Mouse (Mus musculus) forebrain, embryonic 14.5 days (tissue): ENCODE measurements at regions not wholly inside any gene's neighbourhood (a gene's known extent, or its start where the extent isn't known, plus 50 kb on each side); places are given as distances from the start of the nearest gene placed in this dataset.

ENCODE experiments used
- ATAC-seq: fragments of 200-750 bp; cut with Nextera tagmentation; 2 replicates; pipeline ENCODE4 v1.8.0; 2017; ENCODE audit warnings: mild to moderate bottlenecking, moderate library complexity
- DNase-seq: peaks from one replicate; pipeline ENCODE4 v3.0.0-alpha.2; 2015; ENCODE audit warnings: low spot score
- H3K27ac ChIP-seq: fragments of 300-500 bp; sonication (generic); 2 replicates; pipeline ENCODE4 v1.5.1; 2014; ENCODE audit warnings: low read depth, mild to moderate bottlenecking, control low read depth, low read length, moderate library complexity
- H3K27me3 ChIP-seq: fragments of 300-500 bp; sonication (generic); replicated peaks from 2 replicates; pipeline ENCODE4 v1.6.1; 2014; ENCODE audit warnings: low read length, control low read depth, mixed read lengths; ENCODE audit not compliant: control insufficient read depth, insufficient read depth
- H3K36me3 ChIP-seq: fragments of 300-500 bp; sonication (generic); 2 replicates; pipeline ENCODE4 v1.6.1; 2014; ENCODE audit warnings: low read length, control low read depth; ENCODE audit not compliant: control insufficient read depth, insufficient read depth
- H3K4me1 ChIP-seq: fragments of 300-500 bp; sonication (generic); 2 replicates; pipeline ENCODE4 v1.6.1; 2014; ENCODE audit warnings: antibody characterized with exemption, low read length, control low read depth; ENCODE audit not compliant: control insufficient read depth, insufficient read depth
- H3K4me2 ChIP-seq: fragments of 300-500 bp; sonication (generic); 2 replicates; pipeline ENCODE4 v1.6.1; 2014; ENCODE audit warnings: mild to moderate bottlenecking, control low read depth, low read length
- H3K4me3 ChIP-seq: fragments of 300-500 bp; sonication (generic); 2 replicates; pipeline ENCODE4 v1.5.1; 2014; ENCODE audit warnings: low read depth, low read length, control low read depth
- H3K9ac ChIP-seq: fragments of 300-500 bp; sonication (generic); 2 replicates; pipeline ENCODE4 v1.6.1; 2014; ENCODE audit warnings: mild to moderate bottlenecking, low read length, control low read depth, moderate library complexity
- H3K9me3 ChIP-seq: fragments of 300-500 bp; sonication (generic); replicated peaks from 2 replicates; pipeline ENCODE4 v1.6.1; 2016; ENCODE audit warnings: low read length, control low read depth, mixed read lengths; ENCODE audit not compliant: control insufficient read depth
- WGBS: fragments of 180-500 bp; shearing (Covaris S2); extraction: QIAGEN DNeasy Blood & Tissue Kit; methylation state at CpG from one replicate; pipeline ENCODE4 v1.1.7; 2014; 5-methylcytosine and 5-hydroxymethylcytosine counted together

DNA sequence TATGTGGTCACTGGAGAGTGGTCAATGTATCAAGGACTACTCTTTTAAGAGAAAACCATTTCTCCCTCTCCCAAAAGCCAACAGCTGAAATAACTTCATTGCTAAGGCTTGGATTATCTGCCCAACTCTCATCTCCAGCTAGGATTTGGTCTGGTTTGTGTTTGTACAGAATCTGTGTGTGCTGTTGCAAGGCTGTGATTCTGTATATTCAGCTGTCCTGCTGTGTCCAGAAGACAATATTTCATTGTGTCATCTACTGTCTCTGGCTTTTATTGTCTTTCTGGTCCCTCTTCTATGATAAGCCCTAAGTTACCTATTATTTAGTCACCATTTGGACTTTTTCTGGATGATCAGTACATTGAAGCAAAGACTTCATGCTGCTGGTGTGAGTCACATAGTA, 110.9 kb downstream of the Cenpc1 start:
- ATAC-seq (no peak), DNase-seq (no peak)
- no peak overlapping the region for H3K4me2 ChIP-seq
- no peaks in the 10 kb centered on the region for H3K4me1 ChIP-seq
- H3K9ac ChIP-seq, result no peak overlapping the region
- no peak overlapping the region for H3K4me3 ChIP-seq
- H3K27ac ChIP-seq, result no peak overlapping the region
- H3K9me3 ChIP-seq, result no peaks in the 10 kb centered on the region
- H3K27me3 ChIP-seq, result no peaks in the 10 kb centered on the region
- no peaks in the 10 kb centered on the region for H3K36me3 ChIP-seq

DNA sequence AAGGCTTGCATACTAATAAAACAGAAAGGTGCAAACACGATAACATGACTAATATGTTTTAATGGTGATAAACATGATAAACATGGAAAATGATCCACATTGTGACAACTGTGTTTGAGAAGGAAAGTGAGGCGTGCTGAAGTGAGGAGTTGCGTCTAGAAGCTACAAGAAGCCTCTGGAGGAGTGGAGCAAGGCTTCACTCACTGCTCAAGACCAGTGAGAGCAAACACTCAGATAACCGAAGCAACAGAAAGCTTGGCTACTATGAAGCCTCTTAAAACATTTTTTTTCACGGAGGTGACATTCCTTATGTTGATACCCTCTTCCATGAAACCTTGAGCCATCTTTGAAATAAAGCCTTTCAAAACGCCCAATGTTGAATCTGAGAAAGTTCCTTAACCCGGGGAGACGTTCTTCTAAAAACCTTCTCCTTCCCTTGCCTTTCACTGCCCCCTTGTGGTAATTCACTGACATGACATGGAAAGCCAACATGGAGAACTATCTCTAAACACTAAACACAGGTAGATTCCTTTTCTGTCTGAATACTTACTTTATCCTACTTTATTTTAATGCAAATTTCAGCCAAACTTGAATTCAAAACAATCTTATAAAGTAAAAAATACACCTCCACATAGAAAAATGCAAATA, 128.6 kb downstream of the Cenpc1 start:
- Histone ChIP-seq H3K9ac (no peak overlapping the region), H3K36me3 (no peaks in the 10 kb centered on the region), H3K4me1 (no peaks in the 10 kb centered on the region), H3K27ac (no peak overlapping the region), H3K9me3 (no peaks in the 10 kb centered on the region), H3K4me3 (no peak overlapping the region), H3K4me2 (no peak overlapping the region), H3K27me3 (no peaks in the 10 kb centered on the region)
- ATAC-seq, result peak; percentile 55
- 33% methylated on average over 8 of the region's 8 CpGs for WGBS
- peak; percentile 87 for DNase-seq

DNA sequence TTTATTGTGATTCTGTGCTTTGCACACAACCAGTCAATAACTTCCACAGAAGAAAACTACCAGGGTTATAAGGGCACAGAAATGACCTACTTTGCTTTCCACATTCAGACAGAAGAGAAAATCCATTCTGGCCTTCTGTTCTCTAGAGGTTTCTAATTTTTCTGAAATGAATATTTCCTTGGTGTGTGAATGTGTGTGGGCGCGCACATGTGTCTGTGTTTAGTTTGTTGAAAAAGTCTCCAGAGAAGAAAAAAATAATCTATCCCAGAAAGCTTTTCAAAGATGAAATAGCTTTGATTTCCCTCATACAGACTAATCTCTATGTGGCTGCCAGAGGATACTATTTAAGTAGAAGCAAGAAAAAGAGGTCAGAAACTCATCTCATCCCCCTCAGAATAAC, 147.1 kb downstream of the Cenpc1 start:
- DNase-seq (no peak), ATAC-seq (no peak)
- no peaks in the 10 kb centered on the region for H3K27me3 ChIP-seq
- H3K4me3 ChIP-seq, result no peak overlapping the region
- no peaks in the 10 kb centered on the region for H3K4me1 ChIP-seq
- no peaks in the 10 kb centered on the region for H3K36me3 ChIP-seq
- H3K4me2 ChIP-seq, result no peak overlapping the region
- H3K9ac ChIP-seq, result no peak overlapping the region
- no peaks in the 10 kb centered on the region for H3K9me3 ChIP-seq
- H3K27ac ChIP-seq, result no peak overlapping the region
- 99% methylated on average over 2 of the region's 2 CpGs for WGBS

DNA sequence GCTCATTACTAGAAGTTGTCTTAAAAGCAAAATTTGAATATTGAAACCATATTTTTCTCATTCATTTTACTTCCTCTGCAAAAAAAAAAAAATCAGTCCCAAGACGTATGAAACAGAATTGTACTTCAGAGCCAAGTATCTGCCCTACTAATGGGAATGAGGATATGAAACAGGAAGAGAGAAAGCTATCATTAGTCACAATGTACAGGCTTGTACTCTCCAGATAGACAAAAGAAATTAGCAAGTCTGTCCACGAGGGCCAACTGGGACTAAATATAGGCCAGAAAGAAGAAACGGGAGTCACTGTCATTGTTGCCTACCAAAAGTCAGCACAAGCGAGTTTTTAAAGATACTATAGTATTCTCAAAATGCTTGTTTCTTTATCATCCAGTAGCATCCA, 150.4 kb downstream of the Cenpc1 start:
- H3K4me2 ChIP-seq, result no peak overlapping the region
- H3K27me3 ChIP-seq, result no peaks in the 10 kb centered on the region
- H3K4me3 ChIP-seq, result no peak overlapping the region
- H3K36me3 ChIP-seq, result no peaks in the 10 kb centered on the region
- no peak for DNase-seq
- H3K4me1 ChIP-seq, result no peaks in the 10 kb centered on the region
- no peak overlapping the region for H3K9ac ChIP-seq
- WGBS, result 72% methylated on average over 4 of the region's 4 CpGs
- no peak overlapping the region for H3K27ac ChIP-seq
- ATAC-seq, result no peak
- no peaks in the 10 kb centered on the region for H3K9me3 ChIP-seq

DNA sequence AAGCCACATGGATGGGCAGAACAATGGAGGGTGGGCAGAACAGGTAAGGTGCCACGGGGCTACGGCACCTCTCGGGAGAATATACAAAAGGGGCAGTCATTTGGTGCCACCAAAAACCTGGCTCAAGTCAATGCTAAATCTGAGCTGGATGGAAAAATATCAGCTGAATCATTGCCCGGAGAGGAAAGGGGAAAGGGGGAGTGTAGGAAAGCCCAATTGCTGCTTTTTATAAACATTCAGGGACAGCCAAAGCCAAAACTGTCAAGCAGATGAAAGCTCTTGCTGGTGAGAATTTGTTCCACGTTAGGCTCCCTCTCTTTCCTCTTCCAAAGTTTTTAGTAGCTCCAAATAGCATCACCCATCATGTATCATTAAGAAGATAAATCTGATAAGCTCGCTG, 168.9 kb downstream of the Cenpc1 start:
- DNase-seq (peak; percentile 10), ATAC-seq (no peak)
- WGBS, result 87% methylated on average over 6 of the region's 6 CpGs
- no peak overlapping the region for H3K4me3 ChIP-seq
- H3K4me1 ChIP-seq, result no peaks in the 10 kb centered on the region
- no peak overlapping the region for H3K27ac ChIP-seq
- no peaks in the 10 kb centered on the region for H3K36me3 ChIP-seq
- H3K4me2 ChIP-seq, result no peak overlapping the region
- no peak overlapping the region for H3K9ac ChIP-seq
- H3K9me3 ChIP-seq, result no peaks in the 10 kb centered on the region
- no peaks in the 10 kb centered on the region for H3K27me3 ChIP-seq

DNA sequence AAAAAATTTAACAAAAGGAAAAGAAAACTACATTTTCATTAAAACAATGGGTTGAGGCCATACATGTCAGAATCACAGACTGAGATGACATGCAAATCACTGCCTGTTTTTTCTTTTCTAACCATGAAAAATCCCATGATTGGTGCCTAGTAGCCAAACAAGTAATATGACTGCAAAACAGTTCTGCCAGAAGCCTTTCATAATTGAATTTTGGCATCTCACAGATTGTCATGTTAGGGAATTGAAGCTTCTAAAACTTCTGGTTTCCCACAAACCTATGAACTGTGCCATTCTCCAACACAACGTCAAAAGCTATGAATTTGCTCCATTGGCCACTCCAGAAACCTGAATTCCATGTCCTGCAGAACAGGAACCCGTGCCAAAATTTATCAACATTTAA, 169.6 kb downstream of the Cenpc1 start:
- WGBS, result 79% methylated on average over 2 of the region's 2 CpGs
- ATAC-seq (no peak), DNase-seq (peak; percentile 11)

DNA sequence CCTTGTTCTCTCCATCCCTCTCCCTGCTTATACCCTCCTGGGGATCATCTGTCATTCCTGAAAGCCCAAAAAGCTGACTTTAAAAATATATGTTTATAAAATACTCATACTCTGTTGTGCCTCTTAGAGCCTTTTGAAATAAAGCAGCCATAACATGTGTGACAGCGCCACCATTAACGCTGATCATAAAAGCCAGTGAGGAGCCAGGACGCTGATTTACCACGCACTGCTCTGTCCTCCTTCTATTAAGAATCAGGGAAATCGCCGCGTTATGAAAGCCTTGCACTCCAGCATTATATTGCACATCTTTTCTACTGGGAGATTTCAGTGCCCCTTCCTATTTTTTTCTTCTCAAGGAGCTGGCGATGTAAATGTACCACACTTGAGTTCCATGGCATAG, 195.1 kb downstream of the Cenpc1 start:
- H3K27ac ChIP-seq, result no peak overlapping the region
- no peak overlapping the region for H3K4me3 ChIP-seq
- H3K9me3 ChIP-seq, result no peaks in the 10 kb centered on the region
- no peak overlapping the region for H3K9ac ChIP-seq
- H3K27me3 ChIP-seq, result no peaks in the 10 kb centered on the region
- no peak overlapping the region for H3K4me2 ChIP-seq
- peak; percentile 0 for DNase-seq
- no peaks in the 10 kb centered on the region for H3K4me1 ChIP-seq
- no peaks in the 10 kb centered on the region for H3K36me3 ChIP-seq
- WGBS, result 88% methylated on average over 8 of the region's 8 CpGs
- ATAC-seq, result no peak

More for the DNA sequence above, 169.6 kb downstream of the Cenpc1 start:
- no peaks in the 10 kb centered on the region for H3K27me3 ChIP-seq
- no peak overlapping the region for H3K27ac ChIP-seq
- no peak overlapping the region for H3K4me3 ChIP-seq
- no peaks in the 10 kb centered on the region for H3K4me1 ChIP-seq
- H3K4me2 ChIP-seq, result no peak overlapping the region
- H3K9ac ChIP-seq, result no peak overlapping the region
- no peaks in the 10 kb centered on the region for H3K9me3 ChIP-seq
- H3K36me3 ChIP-seq, result no peaks in the 10 kb centered on the region

DNA sequence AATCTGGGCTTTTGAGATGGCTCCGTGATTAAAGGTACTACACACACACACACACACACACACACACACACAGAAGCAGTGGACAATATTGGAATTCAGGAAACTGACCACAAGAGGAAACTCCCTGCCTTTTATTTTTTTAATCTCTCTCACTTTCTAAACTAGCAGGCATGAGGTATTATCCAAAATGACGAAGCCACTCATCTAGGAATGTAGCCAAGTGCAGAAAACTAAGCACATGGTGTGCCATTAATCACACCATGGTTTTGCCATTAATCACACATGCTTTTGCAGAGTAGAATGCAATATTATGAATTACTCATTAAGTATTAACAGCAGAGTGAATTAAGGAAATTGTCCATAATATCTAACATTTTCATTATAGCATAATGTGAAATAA, 232.8 kb downstream of the Cenpc1 start:
- ATAC-seq (no peak), DNase-seq (peak; percentile 13)
- Histone ChIP-seq H3K4me2 (no peak overlapping the region), H3K9ac (no peak overlapping the region), H3K36me3 (no peaks in the 10 kb centered on the region), H3K9me3 (no peaks in the 10 kb centered on the region), H3K27me3 (no peaks in the 10 kb centered on the region), H3K27ac (no peak overlapping the region), H3K4me3 (no peak overlapping the region), H3K4me1 (no peaks in the 10 kb centered on the region)
- WGBS, result 75% methylated on average over 2 of the region's 2 CpGs

DNA sequence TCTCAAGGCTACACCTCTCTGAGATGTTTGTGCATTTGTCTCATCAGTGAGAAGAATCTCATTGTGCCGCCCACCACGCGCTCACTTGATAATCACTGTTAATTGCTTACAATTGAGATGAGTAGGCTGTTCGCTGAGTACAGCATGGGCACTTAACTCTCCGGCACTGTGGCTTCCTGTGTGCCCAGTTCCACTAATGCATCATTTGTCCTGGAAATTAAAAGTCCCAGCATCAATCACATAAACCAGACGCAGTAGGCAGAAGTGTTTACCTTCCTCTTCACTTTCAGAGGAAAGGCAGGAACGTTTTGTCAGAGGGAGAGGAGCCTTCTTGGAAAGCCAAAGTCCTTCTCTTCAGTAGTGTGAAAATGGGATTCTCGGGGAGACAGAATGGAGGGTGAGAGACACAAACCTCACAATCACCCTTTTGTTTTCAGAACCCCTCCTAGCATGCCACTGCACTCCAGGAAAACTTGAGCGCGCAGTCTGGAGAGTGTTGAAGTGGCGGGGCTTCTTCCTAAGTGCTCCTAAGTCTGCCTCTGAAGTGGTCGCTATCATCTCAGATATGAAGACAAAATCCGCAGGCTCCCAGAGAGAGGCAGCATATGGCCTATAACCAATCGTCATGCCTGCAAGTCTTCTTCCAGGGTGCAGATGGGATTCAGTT, 269.7 kb downstream of the Cenpc1 start:
- H3K4me2 ChIP-seq, result no peak overlapping the region
- DNase-seq (peak; percentile 23), ATAC-seq (no peak)
- no peak overlapping the region for H3K9ac ChIP-seq
- 65% methylated on average over 14 of the region's 14 CpGs for WGBS
- no peaks in the 10 kb centered on the region for H3K9me3 ChIP-seq
- H3K27ac ChIP-seq, result no peak overlapping the region
- no peaks in the 10 kb centered on the region for H3K4me1 ChIP-seq
- no peaks in the 10 kb centered on the region for H3K36me3 ChIP-seq
- H3K27me3 ChIP-seq, result no peaks in the 10 kb centered on the region
- H3K4me3 ChIP-seq, result no peak overlapping the region
